Mouse (Mus musculus) liver, adult 2 months (tissue): ENCODE data around the gene Fgd5. TPM values are rescaled to one million over a fixed set of nuclear protein-coding genes. Genes with fewer than 3 reads are reported as not detected.

Experiments used
- DNase-seq: peaks from one replicate; pipeline ENCODE4 v3.0.0-alpha.2; 2011; ENCODE audit warnings: low read depth, low spot score; ENCODE audit errors: extremely low read depth
- H3K27ac ChIP-seq: fragments of 200-500 bp; replicated peaks from 2 replicates; pipeline ENCODE4 v1.5.1; 2012; ENCODE audit warnings: low read depth, mild to moderate bottlenecking, control low read depth, inconsistent platforms, low read length; ENCODE audit not compliant: insufficient read depth
- H3K27me3 ChIP-seq: fragments of 200-500 bp; 2 replicates; pipeline ENCODE4 v1.6.1; 2012; ENCODE audit warnings: mild to moderate bottlenecking, moderate library complexity, low read length, inconsistent platforms; ENCODE audit not compliant: control insufficient read depth, insufficient read depth
- H3K36me3 ChIP-seq: fragments of 200-500 bp; 2 replicates; pipeline ENCODE4 v1.6.1; 2012; ENCODE audit warnings: low read length, inconsistent platforms; ENCODE audit not compliant: control insufficient read depth, insufficient read depth
- H3K4me1 ChIP-seq: fragments of 200-500 bp; 2 replicates; pipeline ENCODE4 v1.6.1; 2011; ENCODE audit warnings: low read length; ENCODE audit not compliant: control insufficient read depth, insufficient read depth
- H3K4me3 ChIP-seq: fragments of 200-500 bp; 2 replicates; pipeline ENCODE4 v1.5.1; 2011; ENCODE audit warnings: low read depth, mild to moderate bottlenecking, control low read depth, low read length, moderate library complexity; ENCODE audit not compliant: insufficient read depth
- H3K79me2 ChIP-seq: fragments of 200-500 bp; 2 replicates; pipeline ENCODE4 v1.6.1; 2012; ENCODE audit warnings: inconsistent platforms, mild to moderate bottlenecking, low read length, moderate library complexity; ENCODE audit not compliant: control insufficient read depth, insufficient read depth
- H3K9ac ChIP-seq: fragments of 200-500 bp; 2 replicates; pipeline ENCODE4 v1.6.1; 2012; ENCODE audit warnings: low read depth, mild to moderate bottlenecking, control low read depth, inconsistent platforms, low read length
- CTCF ChIP-seq: fragments of 200-500 bp; IDR thresholded peaks from 2 replicates; pipeline ENCODE4 v1.5.1; 2011; ENCODE audit warnings: low read depth, low read length, control low read depth
- POLR2A ChIP-seq: fragments of 200-500 bp; IDR thresholded peaks from 2 replicates; pipeline ENCODE4 v1.6.1; 2011; ENCODE audit warnings: low read length, control low read depth; ENCODE audit not compliant: insufficient read depth; ENCODE audit errors: extremely low read depth
- WGBS: fragments of 180-500 bp; shearing (Covaris S2); methylation state at CpG from one replicate; pipeline ENCODE4 v1.1.7; 2018; 5-methylcytosine and 5-hydroxymethylcytosine counted together
- polyA plus RNA-seq: library from polyadenylated mRNA; depleted of rRNA; stranded (reverse); fragments of >200 nt; gene quantifications from 2 replicates; pipeline ENCODE4 v1.2.3, GENCODE M21; 2012
- total RNA-seq: library from RNA; depleted of rRNA; stranded (reverse); fragments of >200 nt; gene quantifications from 2 replicates; pipeline ENCODE4 v1.2.3, GENCODE M21; 2014

The Fgd5 gene
- total and polyA plus RNA-seq, 2 experiments: 1.9 to 4.7 TPM

DNA sequence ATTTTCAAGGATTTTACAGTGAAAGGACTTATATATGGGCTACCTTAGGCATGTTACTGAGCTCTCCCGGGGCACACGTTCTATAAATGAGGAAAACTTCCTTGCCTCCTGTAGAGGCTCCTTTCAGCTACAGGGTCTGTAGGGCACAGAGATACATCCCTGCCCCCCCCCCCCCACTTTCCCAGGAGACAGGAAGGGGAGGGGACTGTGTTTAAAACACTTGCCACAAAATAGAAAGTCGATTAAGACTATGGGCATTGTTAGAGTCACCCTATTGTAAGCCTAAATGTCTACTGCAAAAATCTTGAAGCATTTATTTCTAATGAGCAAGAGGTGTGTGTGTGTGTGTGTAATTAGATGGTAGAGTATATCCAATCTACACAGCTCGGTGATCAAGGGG, 111.8 kb downstream of the Fgd5 start:
- WGBS: 3% methylated on average over 4 of the region's 4 CpGs
- H3K4me1 ChIP-seq: peaks cover 13% of the 10 kb centered on the region
- H3K27me3 ChIP-seq: no peaks in the 10 kb centered on the region
- H3K9ac ChIP-seq: peak overlapping the region; percentile 99
- H3K79me2 ChIP-seq: peaks cover 15% of the 10 kb centered on the region; the same call in 1 of the 2 replicates
- H3K36me3 ChIP-seq: no peaks in the 10 kb centered on the region
- peak overlapping the region; percentile 43 for H3K27ac ChIP-seq
- TF ChIP-seq CTCF (no peak), POLR2A (no peak)
- peak overlapping the region; percentile 79 for H3K4me3 ChIP-seq
- no peak for DNase-seq

DNA sequence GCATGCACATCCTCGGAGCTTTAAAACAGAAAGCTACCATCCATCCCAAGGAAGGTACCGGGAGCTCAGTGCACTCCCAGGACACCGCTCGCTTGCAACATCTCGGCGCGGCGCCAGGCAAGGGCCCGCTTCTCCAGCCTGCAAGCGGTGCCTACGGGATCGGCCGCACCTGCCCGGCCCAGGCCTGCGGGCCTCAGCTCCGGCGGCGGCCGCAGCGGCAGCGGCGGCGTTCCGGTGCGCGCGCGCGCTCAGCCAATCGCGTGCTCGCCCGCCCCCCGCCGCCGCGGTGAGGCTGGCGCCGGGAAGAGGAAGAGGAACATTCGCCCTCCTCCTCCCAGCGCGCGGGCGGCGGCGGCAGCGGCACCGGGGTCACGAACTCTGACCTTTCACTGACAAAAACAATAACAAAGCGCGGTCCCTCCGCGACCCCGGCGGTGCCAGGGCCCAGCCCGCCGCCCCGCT, 112.5 kb downstream of the Fgd5 start, which contains the start of gene Nr2c2:
Nr2c2 (plus strand) TSS at position 261 of the 462 bp plus-strand sequence.
- DNase-seq: peak; percentile 62
- Histone ChIP-seq H3K79me2 (peaks cover 15% of the 10 kb centered on the region; the same call in 1 of the 2 replicates), H3K27ac (peak within 1 kb of the TSS; percentile 99), H3K4me1 (peaks cover 16% of the 10 kb centered on the region), H3K9ac (peak within 1 kb of the TSS; percentile 99), H3K27me3 (no peaks in the 10 kb centered on the region), H3K36me3 (no peaks in the 10 kb centered on the region), H3K4me3 (peak within 1 kb of the TSS; percentile 79)
- TF ChIP-seq CTCF (no peak), POLR2A (0 out of 2 replicates have a peak, but pooled peaks have one; percentile 10)
- under 1% methylated on average over 41 of the region's 58 CpGs for WGBS

GRCm38 (mm10) chr6:92091767-92092489, 113.2 kb downstream of the Fgd5 start:
- Histone ChIP-seq H3K79me2 (peaks cover 15% of the 10 kb centered on the region; the same call in 1 of the 2 replicates), H3K36me3 (no peaks in the 10 kb centered on the region), H3K4me3 (peak overlapping the region; percentile 79), H3K27ac (peak overlapping the region; percentile 99), H3K9ac (peak overlapping the region; percentile 99), H3K27me3 (no peaks in the 10 kb centered on the region), H3K4me1 (peaks cover 16% of the 10 kb centered on the region)
- TF ChIP-seq POLR2A (peak; percentile 49), CTCF (no peak)
- WGBS: under 1% methylated on average over 74 of the region's 81 CpGs
- DNase-seq: peak; percentile 89

DNA sequence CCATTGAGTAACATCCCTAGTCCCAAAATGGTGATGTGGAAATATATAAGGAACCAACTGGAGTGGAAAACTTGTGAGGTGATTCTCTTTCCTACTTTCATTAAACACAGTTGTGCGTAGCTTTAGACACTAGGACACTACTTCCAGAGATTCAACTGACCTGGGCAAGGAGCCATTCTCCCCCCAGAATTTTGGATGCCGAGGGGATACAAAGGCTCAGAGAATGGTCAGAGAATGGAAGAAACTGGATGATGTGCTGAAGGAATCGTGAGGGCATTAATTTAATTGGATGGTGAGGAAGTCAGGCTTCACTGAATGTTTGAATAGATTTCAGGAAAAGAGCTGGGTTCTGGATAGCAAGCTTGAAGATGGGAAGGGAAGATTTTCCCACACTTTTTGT, 114.1 kb downstream of the Fgd5 start:
- 27% methylated on average over 3 of the region's 3 CpGs for WGBS
- Histone ChIP-seq H3K4me3 (peak overlapping the region; percentile 79), H3K36me3 (no peaks in the 10 kb centered on the region), H3K9ac (peak overlapping the region; percentile 48), H3K27ac (peak overlapping the region; percentile 49), H3K27me3 (no peaks in the 10 kb centered on the region), H3K79me2 (peaks cover 18% of the 10 kb centered on the region; the same call in 1 of the 2 replicates), H3K4me1 (peaks cover 18% of the 10 kb centered on the region)
- no peak for TF ChIP-seq POLR2A
- no peak for TF ChIP-seq CTCF
- no peak for DNase-seq

- TF ChIP-seq POLR2A: no peak
- no peak for TF ChIP-seq CTCF
- H3K27me3 ChIP-seq: no peaks in the 10 kb centered on the region
- H3K4me3 ChIP-seq: no peak overlapping the region
- H3K9ac ChIP-seq: no peak overlapping the region
- no peak for DNase-seq
- peaks cover 20% of the 10 kb centered on the region for H3K4me1 ChIP-seq
- H3K79me2 ChIP-seq: peaks cover 26% of the 10 kb centered on the region; the same call in 1 of the 2 replicates
- H3K27ac ChIP-seq: no peak overlapping the region
- no peaks in the 10 kb centered on the region for H3K36me3 ChIP-seq
- 85% methylated on average over 2 of the region's 2 CpGs for WGBS
Observed at GRCm38 (mm10) chr6:92093869-92094268, 115.2 kb downstream of the Fgd5 start.

DNA sequence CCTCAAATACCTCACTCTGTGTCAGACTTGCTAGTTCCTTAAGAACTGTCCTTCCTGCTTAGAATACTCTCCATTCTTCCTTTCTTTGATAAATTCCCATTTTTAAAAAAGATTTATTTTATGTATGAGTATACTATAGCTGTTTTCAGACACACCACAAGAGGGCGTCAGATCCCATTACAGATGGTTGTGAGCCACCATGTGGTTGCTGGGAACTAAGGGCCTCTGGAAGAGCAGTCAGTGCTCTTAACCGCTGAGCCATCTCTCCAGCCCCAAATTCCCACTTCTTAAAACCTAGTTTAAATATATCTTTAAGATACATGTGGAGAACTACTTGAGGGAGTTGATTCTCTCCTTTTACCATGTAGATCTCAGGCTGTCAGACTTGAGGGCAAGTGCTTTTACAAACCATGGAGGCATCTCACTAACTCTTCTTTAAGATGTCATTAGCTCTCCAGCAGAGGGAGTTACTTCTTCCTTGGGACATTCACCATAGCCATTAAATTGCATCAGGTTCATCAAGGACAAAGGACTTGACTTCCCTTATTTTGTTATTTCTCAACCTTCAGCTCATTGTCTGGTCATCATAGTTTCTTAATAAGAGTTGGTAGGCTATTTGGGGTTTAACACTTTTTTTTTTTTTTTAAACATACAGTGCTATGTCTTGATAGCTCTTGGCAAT, 122.1 kb downstream of the Fgd5 start:
- peaks cover 6% of the 10 kb centered on the region; the same call in 1 of the 2 replicates for H3K4me1 ChIP-seq
- WGBS: 85% methylated on average over 2 of the region's 2 CpGs
- DNase-seq: peak; percentile 24
- H3K9ac ChIP-seq: no peak overlapping the region
- peaks cover 20% of the 10 kb centered on the region; the same call in 1 of the 2 replicates for H3K79me2 ChIP-seq
- no peaks in the 10 kb centered on the region for H3K36me3 ChIP-seq
- no peak overlapping the region for H3K27ac ChIP-seq
- H3K27me3 ChIP-seq: no peaks in the 10 kb centered on the region
- no peak for TF ChIP-seq POLR2A
- TF ChIP-seq CTCF: no peak
- no peak overlapping the region for H3K4me3 ChIP-seq
